Comparison of ENCODE assay signal across 27 mouse cellular contexts in the genomic region with DNA sequence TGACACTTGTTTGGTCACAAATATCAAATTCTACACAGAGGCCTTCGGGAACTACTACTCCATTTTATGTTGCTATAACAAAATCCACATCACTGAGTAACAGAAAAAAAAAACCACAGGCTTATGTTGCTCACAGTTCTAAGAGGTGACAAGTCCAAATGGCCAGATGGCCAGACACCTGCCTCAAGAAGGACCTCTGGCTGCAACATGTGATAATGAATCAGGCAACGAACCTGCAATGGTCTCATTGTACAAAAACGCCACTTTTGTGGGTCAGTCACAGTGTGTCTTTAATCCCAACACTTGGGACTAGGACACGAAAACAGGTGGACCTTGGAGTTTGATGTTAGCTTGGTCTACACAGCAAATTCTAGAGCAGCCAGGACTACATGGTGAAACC. TPM values are rescaled to one million over a fixed set of nuclear protein-coding genes. Genes with fewer than 3 reads are reported as not detected.
A peak's percentile ranks its signal among the peaks of the same experiment; 100 is the strongest.
DNase-seq lines count a peak whose midpoint lies in the region; ATAC-seq lines count a peak whose summit lies in the region.
"Had no signal": no experiment of that assay in that cellular context is flagged by ENCODE, and none has a peak within 500 bp of the region (broad histone marks: within the 10 kb centered on the region; RNA-seq: fewer than 3 reads in every experiment).

No protein-coding gene starts in this region.

- H3K36me3 ChIP-seq in heart, embryonic 12.5 days: no peaks in the 10 kb centered on the region
- H3K36me3 ChIP-seq: forebrain, embryonic 10.5 days; G1E; heart, embryonic 13.5 days had no signal

- H3K4me2 ChIP-seq in heart, embryonic 12.5 days: no peak overlapping the region
- H3K4me2 ChIP-seq: forebrain, embryonic 13.5 days; heart, embryonic 13.5 days; hindbrain, embryonic 14.5 days had no signal

- ATAC-seq in heart, embryonic 12.5 days (ENCODE audit: insufficient number of reproducible peaks, low FRiP score): no peak
- ATAC-seq: forebrain, embryonic 13.5 days; forebrain, embryonic 16.5 days; hindbrain, postnatal 0 days; inflammation-experienced regulatory T-cells, adult 6 months; intestine, embryonic 16.5 days; Patski had no signal

- H3K4me1 ChIP-seq in heart, embryonic 12.5 days (replicated peaks): no peaks in the 10 kb centered on the region
- H3K4me1 ChIP-seq: forebrain, embryonic 10.5 days; forebrain, embryonic 13.5 days; heart, embryonic 13.5 days had no signal

- DNase-seq in brain, adult 2 months (ENCODE audit: low read depth, low spot score): peak; percentile 81
- peak; percentile 62 for DNase-seq in cerebellum, adult 11-12 months
- DNase-seq in cerebellum, adult 8-10 months: peak; percentile 47
- DNase-seq in cerebellum, postnatal 25 days: peak; percentile 51 to 71
- no peak for DNase-seq in right cerebral cortex, postnatal 10 days (ENCODE audit: low spot score in 2 of 2)
- DNase-seq in spleen, postnatal 4 days (ENCODE audit: low spot score in 2 of 2): no peak
- DNase-seq: adrenal gland, postnatal 10 days; adrenal gland, postnatal 36 days; B cell, adult 2 months; gastrocnemius, adult 2 months; gastrocnemius, postnatal 14 days; heart, adult 18-20 months; heart, postnatal 14 days; heart, postnatal 4 days; kidney, adult 2 months had no signal

- no peak overlapping the region for H3K27ac ChIP-seq in heart, embryonic 12.5 days (ENCODE audit: poor library complexity, severe bottlenecking)
- H3K27ac ChIP-seq: forebrain, embryonic 10.5 days; forebrain, embryonic 13.5 days; gastrocnemius, adult 2 months; heart, embryonic 13.5 days; hindbrain, embryonic 14.5 days; hindbrain, postnatal 0 days had no signal

- no peak overlapping the region for H3K4me3 ChIP-seq in heart, embryonic 12.5 days
- H3K4me3 ChIP-seq: forebrain, embryonic 10.5 days; forebrain, embryonic 13.5 days; gastrocnemius, adult 2 months; heart, embryonic 13.5 days had no signal

- WGBS in heart, embryonic 12.5 days: 80% methylated on average over 4 of the region's 4 CpGs

- H3K27me3 ChIP-seq in heart, embryonic 12.5 days (replicated peaks): no peaks in the 10 kb centered on the region
- H3K27me3 ChIP-seq: CH12.LX; forebrain, embryonic 13.5 days; heart, embryonic 13.5 days had no signal

- no peak overlapping the region for H3K9ac ChIP-seq in heart, embryonic 12.5 days
- H3K9ac ChIP-seq: forebrain, embryonic 13.5 days; heart, embryonic 13.5 days; hindbrain, embryonic 14.5 days had no signal

- H3K9me3 ChIP-seq in heart, embryonic 12.5 days (replicated peaks): no peaks in the 10 kb centered on the region
- H3K9me3 ChIP-seq: forebrain, embryonic 10.5 days; forebrain, embryonic 13.5 days; G1E; heart, embryonic 13.5 days had no signal

RNA-seq across cellular contexts. Expression of a gene that starts 26.3 kb away (rescaled TPM):
- polyA plus RNA-seq in heart, embryonic 12.5 days (2016; fragmentation: Nextera tagmentation; extraction: Ambion mirVana): 8.1 and 8.8 TPM in 2 replicates
- polyA plus RNA-seq: G1E had no signal

Comparison
In these comparisons a context has a peak if more than half of its experiments do, and no peak if none do; other contexts are left out.
1. DNase-seq: peak in brain, adult 2 months (single experiment), cerebellum, adult 11-12 months (single experiment), cerebellum, adult 8-10 months (single experiment) and cerebellum, postnatal 25 days (2 of 2); none in right cerebral cortex, postnatal 10 days (0 of 2) and spleen, postnatal 4 days (0 of 2).